Mouse (Mus musculus): ENCODE measurements at regions not wholly inside any gene's neighbourhood (a gene's known extent, or its start where the extent isn't known, plus 50 kb on each side); places are given as distances from the start of the nearest gene placed in this dataset.

DNA sequence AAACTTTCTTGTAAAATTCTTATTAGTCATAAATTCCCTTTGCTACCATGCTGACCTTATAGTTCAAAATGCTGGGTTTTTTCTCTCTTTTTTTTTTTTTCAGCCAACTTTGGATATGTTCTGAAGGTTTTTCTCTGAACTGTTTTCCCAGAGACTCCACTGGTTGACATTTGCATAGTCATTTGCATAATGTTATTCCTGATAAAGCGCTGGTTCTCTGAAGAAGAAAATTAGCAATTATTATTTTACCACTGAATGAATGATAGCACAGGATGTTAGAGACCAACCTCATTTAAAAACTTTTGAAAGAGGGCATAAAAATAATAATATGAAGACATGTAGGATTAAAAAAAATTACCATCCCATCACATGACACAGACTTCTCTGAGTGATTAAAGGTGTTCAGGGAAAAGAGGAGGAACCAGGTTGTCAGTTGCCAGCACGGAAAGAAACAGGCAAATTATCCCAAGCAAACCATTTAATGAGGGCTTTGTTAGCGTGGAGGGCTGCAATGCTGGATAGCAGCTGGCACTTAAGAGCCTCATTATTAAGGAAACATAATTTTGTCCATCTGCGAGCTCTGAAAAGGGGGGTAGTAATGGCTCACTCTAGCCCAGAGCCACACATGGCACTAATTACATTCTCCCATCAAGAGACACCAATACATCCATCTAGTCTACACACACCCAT, 171.9 kb upstream of the Nabp1 start:
- TF ChIP-seq FLI1 (IDR thresholded peaks at IDR 0.05; ENCODE audit: low read length) (no peak), GATA1 (IDR thresholded peaks at IDR 0.05; ENCODE audit: borderline replicate concordance, low read length) (no peak)
- no peaks in the 10 kb centered on the region for H3K9me3 ChIP-seq
- H3K4me1 ChIP-seq, result no peaks in the 10 kb centered on the region
- no peaks in the 10 kb centered on the region for H3K27me3 ChIP-seq (replicated peaks)
- H3K36me3 ChIP-seq (replicated peaks; ENCODE audit: low read length), result no peaks in the 10 kb centered on the region
- H3K4me3 ChIP-seq (replicated peaks), result no peak overlapping the region

DNA sequence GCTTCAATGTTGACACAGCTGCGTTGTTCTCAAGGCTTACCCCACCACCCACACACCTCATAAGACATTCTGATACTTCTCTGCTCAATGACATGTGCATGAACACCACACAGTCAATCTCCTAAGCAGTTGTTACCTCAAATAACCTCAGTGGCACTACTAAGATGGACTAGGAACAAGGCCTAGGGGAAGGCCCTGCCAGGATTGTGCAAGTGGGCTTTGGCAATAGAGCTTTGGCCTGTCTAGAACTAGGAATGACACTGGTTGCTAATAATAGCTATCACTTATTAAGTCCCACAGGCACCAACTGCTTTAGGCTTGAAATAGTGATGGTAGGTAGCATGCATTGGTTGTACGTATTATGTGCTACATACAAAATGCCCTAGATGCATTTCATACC, 169.7 kb upstream of the Nabp1 start:
- no peaks in the 10 kb centered on the region for H3K9me3 ChIP-seq
- no peak for TF ChIP-seq GATA1 (IDR thresholded peaks at IDR 0.05; ENCODE audit: borderline replicate concordance, low read length)
- no peak for TF ChIP-seq FLI1 (IDR thresholded peaks at IDR 0.05; ENCODE audit: low read length)
- H3K4me1 ChIP-seq, result no peaks in the 10 kb centered on the region
- H3K27me3 ChIP-seq (replicated peaks), result no peaks in the 10 kb centered on the region
- H3K36me3 ChIP-seq (replicated peaks; ENCODE audit: low read length), result no peaks in the 10 kb centered on the region
- H3K4me3 ChIP-seq (replicated peaks), result no peak overlapping the region

DNA sequence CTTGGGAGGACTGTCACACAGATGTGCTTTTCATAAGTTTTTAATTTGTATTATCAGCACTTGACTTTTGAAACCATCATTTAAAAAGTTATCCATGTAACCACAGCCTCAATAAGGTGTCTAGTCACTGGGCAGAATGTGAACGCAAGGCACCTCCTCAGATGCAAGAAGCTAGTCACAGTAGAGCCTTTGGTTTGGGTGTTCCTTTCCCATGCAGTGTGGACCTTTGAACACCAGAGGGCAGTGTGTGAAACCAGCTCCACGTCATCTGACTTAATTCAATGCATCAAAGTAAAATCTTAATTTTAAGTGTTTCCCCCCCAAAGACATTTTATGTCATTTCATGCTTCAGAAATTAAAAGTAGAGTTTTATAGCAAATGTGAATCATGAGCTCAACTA, 166.2 kb upstream of the Nabp1 start:
- TF ChIP-seq GATA1 (IDR thresholded peaks at IDR 0.05; ENCODE audit: borderline replicate concordance, low read length) (no peak), FLI1 (IDR thresholded peaks at IDR 0.05; ENCODE audit: low read length) (no peak)
- Histone ChIP-seq H3K4me3 (replicated peaks) (no peak overlapping the region), H3K36me3 (replicated peaks; ENCODE audit: low read length) (no peaks in the 10 kb centered on the region)

DNA sequence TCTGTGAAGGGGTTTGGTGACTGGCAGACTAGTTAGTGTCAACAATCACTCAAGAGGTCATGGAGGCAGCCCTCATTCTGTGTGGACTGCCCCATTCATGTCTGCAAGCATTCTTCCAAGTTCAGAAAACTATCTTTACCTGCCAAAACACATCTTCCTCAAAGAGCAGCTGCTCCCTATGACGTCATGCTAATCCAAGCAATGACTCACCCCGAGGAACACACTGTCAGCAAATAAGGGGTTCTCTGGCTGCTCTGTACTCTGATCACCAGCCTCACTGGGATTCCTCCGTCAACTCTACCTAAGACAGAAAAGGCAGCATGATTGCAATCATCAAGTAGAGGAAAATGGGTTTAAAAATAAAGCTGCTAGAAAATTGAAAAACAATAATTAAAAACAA, 165.4 kb upstream of the Nabp1 start:
- Histone ChIP-seq H3K4me3 (replicated peaks) (no peak overlapping the region), H3K36me3 (replicated peaks; ENCODE audit: low read length) (no peaks in the 10 kb centered on the region), H3K27me3 (replicated peaks) (no peaks in the 10 kb centered on the region), H3K9me3 (no peaks in the 10 kb centered on the region), H3K4me1 (no peaks in the 10 kb centered on the region)
- TF ChIP-seq GATA1 (IDR thresholded peaks at IDR 0.05; ENCODE audit: borderline replicate concordance, low read length) (no peak), FLI1 (IDR thresholded peaks at IDR 0.05; ENCODE audit: low read length) (no peak)

More for the DNA sequence above, 166.2 kb upstream of the Nabp1 start:
- H3K9me3 ChIP-seq, result no peaks in the 10 kb centered on the region
- no peaks in the 10 kb centered on the region for H3K4me1 ChIP-seq
- no peaks in the 10 kb centered on the region for H3K27me3 ChIP-seq (replicated peaks)

DNA sequence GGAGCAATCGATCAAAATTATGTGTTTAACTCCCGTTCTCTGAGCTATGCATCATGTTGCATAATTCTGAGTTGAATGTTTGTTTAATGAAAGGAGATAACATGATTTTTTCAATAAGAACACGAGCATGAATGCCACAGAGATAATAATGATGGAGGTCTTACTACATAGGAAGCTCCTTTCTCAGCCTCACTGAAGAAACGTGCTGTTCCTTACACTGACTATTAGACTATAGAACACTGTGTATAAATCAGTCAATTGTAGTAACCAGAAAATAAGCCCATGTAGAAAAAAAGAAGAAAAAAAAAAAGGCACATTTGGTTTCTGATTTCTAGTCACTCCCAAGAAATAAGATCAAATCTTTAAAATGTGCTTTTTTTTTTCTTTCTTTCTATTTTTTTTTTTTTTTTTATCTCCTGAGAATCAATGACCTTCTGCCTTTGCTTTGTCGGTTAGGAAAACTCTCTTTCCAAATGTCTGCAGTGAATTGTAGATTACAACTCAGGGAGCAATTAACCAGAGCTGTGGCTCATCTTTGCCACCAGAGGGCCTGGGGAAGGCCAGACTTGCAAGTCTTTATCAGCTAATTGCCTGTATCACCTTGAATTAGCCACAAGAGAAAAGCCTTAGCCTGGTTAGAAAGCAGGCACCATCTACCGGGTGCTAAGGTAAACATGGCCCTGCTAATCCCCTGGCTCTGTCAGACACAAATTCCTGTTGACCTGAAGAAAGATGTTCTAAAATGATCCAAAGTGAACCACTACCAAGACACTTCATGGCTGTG, 160.5 kb upstream of the Nabp1 start:
- Histone ChIP-seq H3K9me3 (no peaks in the 10 kb centered on the region), H3K4me1 (peaks cover 10% of the 10 kb centered on the region), H3K36me3 (replicated peaks; ENCODE audit: low read length) (no peaks in the 10 kb centered on the region), H3K4me3 (replicated peaks) (no peak overlapping the region), H3K27me3 (replicated peaks) (no peaks in the 10 kb centered on the region)
- TF ChIP-seq GATA1 (IDR thresholded peaks at IDR 0.05; ENCODE audit: borderline replicate concordance, low read length), result no peak
- TF ChIP-seq FLI1 (IDR thresholded peaks at IDR 0.05; ENCODE audit: low read length), result no peak

DNA sequence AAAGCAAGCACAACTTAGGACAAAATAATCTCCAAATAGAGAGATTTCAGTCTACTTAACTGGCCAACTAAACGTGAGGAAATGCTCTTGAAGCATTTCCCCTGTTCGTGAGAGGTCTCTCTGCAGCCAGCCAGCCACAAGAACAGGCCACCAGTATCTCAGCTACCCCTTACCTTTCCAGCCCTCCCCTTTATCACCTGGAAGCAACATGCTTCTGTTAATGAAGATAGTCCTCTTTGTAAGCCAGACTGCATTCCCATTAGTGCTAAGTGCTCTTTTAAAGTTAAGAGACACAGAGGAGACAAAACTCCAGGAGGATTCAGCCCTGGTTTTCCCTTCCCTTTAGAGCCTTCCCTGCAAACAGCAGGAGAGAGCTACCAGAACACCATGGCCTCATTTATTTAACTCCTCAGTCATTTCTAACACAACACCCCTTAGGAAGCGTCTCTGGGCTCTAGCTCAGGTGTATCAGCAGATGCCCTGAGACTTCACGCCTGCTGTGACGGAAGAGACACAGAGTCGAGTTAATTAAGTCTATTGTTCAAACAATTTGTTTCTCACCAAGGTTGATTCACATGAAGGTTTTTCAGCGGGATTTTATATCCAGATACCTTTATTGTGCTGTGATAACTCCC, 157.8 kb upstream of the Nabp1 start:
- Histone ChIP-seq H3K4me3 (replicated peaks) (no peak overlapping the region), H3K27me3 (replicated peaks) (no peaks in the 10 kb centered on the region), H3K36me3 (replicated peaks; ENCODE audit: low read length) (no peaks in the 10 kb centered on the region), H3K9me3 (no peaks in the 10 kb centered on the region), H3K4me1 (peaks cover 10% of the 10 kb centered on the region)
- TF ChIP-seq FLI1 (IDR thresholded peaks at IDR 0.05; ENCODE audit: low read length) (no peak), GATA1 (IDR thresholded peaks at IDR 0.05; ENCODE audit: borderline replicate concordance, low read length) (no peak)

DNA sequence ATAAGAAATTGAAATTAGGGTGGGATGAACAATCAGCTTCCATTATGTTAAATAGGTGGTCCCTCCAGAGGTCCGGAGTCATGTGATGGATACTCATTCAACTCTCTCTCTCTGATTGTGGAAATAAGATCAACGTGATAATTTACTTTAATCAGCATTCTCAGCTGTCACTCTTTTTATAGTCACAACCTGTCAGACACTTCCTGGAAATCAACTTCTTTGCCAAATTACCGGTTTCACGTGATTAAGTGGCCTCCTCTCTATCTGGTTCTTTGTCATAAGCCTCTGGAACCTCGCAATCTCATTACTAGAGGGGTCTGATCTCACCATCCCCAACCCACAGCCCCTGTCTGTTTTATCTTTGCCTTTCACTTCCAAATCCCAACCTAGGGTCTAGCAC, 155.6 kb upstream of the Nabp1 start:
- Histone ChIP-seq H3K36me3 (replicated peaks; ENCODE audit: low read length) (no peaks in the 10 kb centered on the region), H3K4me3 (replicated peaks) (no peak overlapping the region), H3K9me3 (no peaks in the 10 kb centered on the region), H3K4me1 (peaks cover 10% of the 10 kb centered on the region), H3K27me3 (replicated peaks) (peaks cover 1% of the 10 kb centered on the region)
- TF ChIP-seq GATA1 (IDR thresholded peaks at IDR 0.05; ENCODE audit: borderline replicate concordance, low read length) (no peak), FLI1 (IDR thresholded peaks at IDR 0.05; ENCODE audit: low read length) (no peak)

DNA sequence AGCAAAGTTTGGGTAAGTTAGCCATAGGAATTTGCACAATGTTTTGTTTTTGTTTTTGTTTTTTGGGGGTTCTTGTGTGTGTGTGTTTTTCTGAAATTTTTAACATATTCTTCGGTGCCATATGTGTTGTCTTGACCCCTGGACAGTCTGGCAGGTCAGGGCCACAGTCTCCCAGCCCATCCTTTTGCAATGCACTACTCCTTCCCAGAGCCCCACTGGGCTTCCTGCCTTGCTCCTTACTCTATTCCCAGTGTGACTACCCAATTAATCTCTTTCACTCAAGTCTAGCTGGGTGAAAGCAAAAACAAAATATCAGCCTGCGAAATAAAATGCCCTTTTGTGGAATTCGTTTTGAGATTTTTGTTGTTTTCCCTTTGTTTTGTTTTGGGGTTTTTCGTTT, 154.6 kb upstream of the Nabp1 start:
- peaks cover 1% of the 10 kb centered on the region for H3K27me3 ChIP-seq (replicated peaks)
- peaks cover 10% of the 10 kb centered on the region for H3K4me1 ChIP-seq
- H3K36me3 ChIP-seq (replicated peaks; ENCODE audit: low read length), result no peaks in the 10 kb centered on the region
- TF ChIP-seq FLI1 (IDR thresholded peaks at IDR 0.05; ENCODE audit: low read length), result no peak
- TF ChIP-seq GATA1 (IDR thresholded peaks at IDR 0.05; ENCODE audit: borderline replicate concordance, low read length), result no peak
- H3K9me3 ChIP-seq, result no peaks in the 10 kb centered on the region
- no peak overlapping the region for H3K4me3 ChIP-seq (replicated peaks)

DNA sequence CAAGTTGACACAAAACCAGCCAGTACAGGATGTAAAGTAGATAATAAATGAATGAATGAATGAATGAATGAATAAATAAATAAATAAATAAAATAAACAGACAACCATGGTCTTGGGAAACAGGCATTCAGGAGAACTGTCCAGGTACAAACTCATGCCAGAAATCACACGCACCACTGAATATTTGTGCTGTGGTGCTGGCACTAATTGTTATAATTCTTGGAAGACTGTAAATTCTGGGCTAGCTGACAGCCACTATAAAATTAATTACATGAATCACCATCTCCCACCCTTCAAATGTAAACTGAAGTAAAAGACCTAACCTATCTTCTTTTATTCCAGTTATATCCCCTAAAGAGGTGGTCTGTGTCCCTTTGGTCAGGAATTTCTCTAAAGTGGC, 151.6 kb upstream of the Nabp1 start:
- H3K36me3 ChIP-seq (replicated peaks; ENCODE audit: low read length), result no peaks in the 10 kb centered on the region
- no peak for TF ChIP-seq FLI1 (IDR thresholded peaks at IDR 0.05; ENCODE audit: low read length)
- no peak for TF ChIP-seq GATA1 (IDR thresholded peaks at IDR 0.05; ENCODE audit: borderline replicate concordance, low read length)

More for the DNA sequence above, 151.6 kb upstream of the Nabp1 start:
- peaks cover 1% of the 10 kb centered on the region for H3K27me3 ChIP-seq (replicated peaks)
- 0 out of 2 replicates have a peak, but pooled peaks cover 3% of the 10 kb centered on the region for H3K4me1 ChIP-seq
- H3K9me3 ChIP-seq, result no peaks in the 10 kb centered on the region
- no peak overlapping the region for H3K4me3 ChIP-seq (replicated peaks)

All from megakaryocyte, embryonic 14.5 days (primary cell).